Mouse (Mus musculus) liver, postnatal 0 days (tissue): ENCODE data around the gene Mrps18a.

Experiments
- CTCF ChIP-seq: sonication (generic); IDR thresholded peaks from 2 replicates; pipeline ENCODE4 v1.5.1; 2016; ENCODE audit warnings: antibody characterized with exemption, low read depth
- EP300 ChIP-seq: IDR thresholded peaks from 2 replicates; pipeline ENCODE4 v1.6.1; 2016; ENCODE audit warnings: antibody characterized with exemption, low read depth, mild to moderate bottlenecking

DNA sequence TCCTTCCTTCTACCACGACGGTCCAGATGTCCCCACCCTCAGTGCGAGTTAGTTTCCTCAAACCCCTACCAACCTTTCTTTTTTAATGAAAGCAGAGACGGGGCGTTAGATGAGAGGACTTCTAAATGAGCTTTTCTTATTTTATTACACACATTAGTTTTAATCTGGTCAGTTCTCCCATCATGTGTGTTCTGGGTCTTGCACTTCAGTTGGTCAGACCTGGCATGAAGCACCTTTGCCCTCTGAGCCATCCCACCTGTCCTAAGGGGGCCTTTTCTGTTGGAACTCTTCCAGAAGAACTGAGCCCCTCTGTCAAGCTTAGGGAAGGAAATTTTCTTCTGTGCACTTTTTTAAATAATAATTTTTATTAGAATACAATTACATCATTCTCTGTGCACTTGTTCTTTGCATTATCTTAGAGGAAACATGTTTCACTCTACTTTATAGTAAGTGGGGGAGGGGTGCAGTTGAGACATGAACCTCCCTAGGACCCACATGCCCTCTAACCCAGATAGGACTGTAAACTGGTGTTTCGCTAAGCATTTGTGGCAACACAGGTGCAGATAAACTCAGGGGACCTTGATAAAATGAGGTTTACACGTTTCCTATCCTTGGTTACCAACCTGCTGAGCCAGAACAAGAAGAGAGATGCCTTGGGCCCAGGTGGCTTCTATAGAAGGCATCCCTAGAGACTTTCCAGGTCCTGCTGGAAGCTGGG lies 36.2 kb upstream of the Mrps18a start:
- TF ChIP-seq EP300 = no peak; the same call in 1 of the 2 replicates
- no peak for TF ChIP-seq CTCF
